Mouse (Mus musculus): ENCODE measurements around the gene Klrb1a.
"Not testable (repeated sequence)": the region's sequence is repeated elsewhere in the genome, so short reads cannot be mapped to it uniquely, and the experiment has no call there.

GRCm38 (mm10) chr6:128645708-128646107 lies 22.4 kb upstream of the Klrb1a start:
- TF ChIP-seq CTCF (conservative IDR thresholded peaks at IDR 0.05; ENCODE audit: low read length); NANOG (IDR thresholded peaks at IDR 0.05; ENCODE audit: borderline replicate concordance, low read length): not testable (repeated sequence)
